ENCODE assay signal across 16 mouse cellular contexts in the genomic region with DNA sequence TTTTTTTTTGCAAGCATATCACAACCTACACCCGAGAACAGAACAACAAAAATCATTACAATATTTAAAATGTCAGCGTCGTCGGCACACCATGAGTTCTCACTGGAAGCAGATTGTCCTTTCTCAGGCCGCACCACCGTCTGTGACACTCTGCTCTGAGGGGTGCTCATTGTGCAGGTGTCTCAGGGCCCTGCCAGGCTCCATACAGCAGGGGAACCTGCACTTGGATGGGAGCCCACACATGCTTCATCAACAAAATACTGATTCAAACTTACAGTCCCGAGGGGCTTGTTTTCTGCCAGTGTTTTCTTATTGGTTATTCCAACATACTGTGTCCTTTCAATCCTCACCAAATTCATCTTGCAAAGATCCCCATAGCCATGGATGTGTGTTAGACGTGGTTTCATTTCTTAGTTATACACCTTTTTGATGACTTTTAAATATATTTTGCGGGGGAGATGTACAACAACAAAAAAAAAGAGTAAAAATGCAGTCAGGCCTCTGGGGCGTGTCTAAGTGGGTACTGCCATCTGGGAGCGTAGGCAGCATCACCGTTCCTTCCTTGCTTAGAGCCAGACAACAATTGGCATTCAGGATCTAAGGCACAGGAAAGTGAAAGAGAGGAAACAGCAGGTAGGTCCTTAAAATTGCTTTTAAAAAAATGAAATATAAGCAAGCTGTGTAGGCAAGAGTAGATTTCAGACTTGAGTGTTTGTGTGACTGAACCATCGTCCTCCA. TPM values are rescaled to one million over a fixed set of nuclear protein-coding genes. Genes with fewer than 3 reads are reported as not detected.
A peak's percentile ranks its signal among the peaks of the same experiment; 100 is the strongest.
DNase-seq lines count a peak whose midpoint lies in the region; ATAC-seq lines count a peak whose summit lies in the region.
"Had no signal": no experiment of that assay in that cellular context is flagged by ENCODE, and none has a peak within 500 bp of the region (broad histone marks: within the 10 kb centered on the region; RNA-seq: fewer than 3 reads in every experiment).

No protein-coding gene starts in this region.

- no peak overlapping the region for H3K4me2 ChIP-seq in forebrain, embryonic 13.5 days
- no peak overlapping the region for H3K4me2 ChIP-seq in forebrain, embryonic 12.5 days
- H3K4me2 ChIP-seq: hindbrain, embryonic 14.5 days; liver, embryonic 15.5 days; neural tube, embryonic 13.5 days had no signal

- H3K9ac ChIP-seq in forebrain, embryonic 13.5 days, result no peak overlapping the region
- H3K9ac ChIP-seq in forebrain, embryonic 12.5 days, result no peak overlapping the region
- H3K9ac ChIP-seq: hindbrain, embryonic 14.5 days; liver, embryonic 15.5 days; neural tube, embryonic 13.5 days had no signal

- DNase-seq in layer of hippocampus, adult 9-11 months, result peak; percentile 16
- DNase-seq in layer of hippocampus, adult 9-10 months (ENCODE audit: low spot score), result no peak
- peak; percentile 50 to 51 for DNase-seq in cerebellum, adult 18-20 months
- peak; percentile 43 to 45 for DNase-seq in cerebellum, postnatal 36 days
- DNase-seq in right cerebral cortex, postnatal 10 days (ENCODE audit: low spot score in 2 of 2), result no peak
- no peak for DNase-seq in kidney, postnatal 10 days
- DNase-seq: gastrocnemius, postnatal 14 days; heart, adult 2 months had no signal

- H3K27me3 ChIP-seq in forebrain, embryonic 13.5 days, result no peaks in the 10 kb centered on the region
- H3K27me3 ChIP-seq in forebrain, embryonic 12.5 days, result no peaks in the 10 kb centered on the region
- H3K27me3 ChIP-seq: liver, embryonic 15.5 days; neural tube, embryonic 13.5 days had no signal

- ATAC-seq in forebrain, embryonic 13.5 days, result peak; percentile 51; the same call in 1 of the 2 replicates
- no peak for ATAC-seq in forebrain, embryonic 12.5 days (ENCODE audit: low FRiP score)
- ATAC-seq: intestine, postnatal 0 days; lung, postnatal 0 days had no signal

- whole genome bisulfite sequencing in forebrain, embryonic 13.5 days, result 62% methylated on average over 13 of the region's 13 CpGs
- WGBS in forebrain, embryonic 12.5 days, result 77% methylated on average over 13 of the region's 13 CpGs

- H3K36me3 ChIP-seq in forebrain, embryonic 13.5 days (ENCODE audit: poor library complexity, severe bottlenecking), result no peaks in the 10 kb centered on the region
- no peaks in the 10 kb centered on the region for H3K36me3 ChIP-seq in forebrain, embryonic 12.5 days (replicated peaks)
- H3K36me3 ChIP-seq: liver, embryonic 15.5 days; neural tube, embryonic 13.5 days had no signal

- H3K27ac ChIP-seq in forebrain, embryonic 13.5 days, result no peak overlapping the region
- no peak overlapping the region for H3K27ac ChIP-seq in forebrain, embryonic 12.5 days
- H3K27ac ChIP-seq: heart, adult 2 months; hindbrain, embryonic 14.5 days; kidney, postnatal 0 days; liver, embryonic 15.5 days; neural tube, embryonic 13.5 days had no signal

- H3K4me1 ChIP-seq in forebrain, embryonic 13.5 days, result peaks cover 8% of the 10 kb centered on the region
- no peaks in the 10 kb centered on the region for H3K4me1 ChIP-seq in forebrain, embryonic 12.5 days
- H3K4me1 ChIP-seq: liver, embryonic 15.5 days had no signal

- H3K9me3 ChIP-seq in forebrain, embryonic 13.5 days (replicated peaks), result no peaks in the 10 kb centered on the region
- no peaks in the 10 kb centered on the region for H3K9me3 ChIP-seq in forebrain, embryonic 12.5 days
- H3K9me3 ChIP-seq: liver, embryonic 15.5 days; neural tube, embryonic 13.5 days had no signal

- H3K4me3 ChIP-seq in forebrain, embryonic 13.5 days, result no peak overlapping the region
- H3K4me3 ChIP-seq in forebrain, embryonic 12.5 days (replicated peaks), result no peak overlapping the region
- H3K4me3 ChIP-seq: heart, adult 2 months; liver, embryonic 15.5 days; neural tube, embryonic 13.5 days had no signal

RNA-seq across cellular contexts. Expression of gene Pacrg, which starts 32.7 kb away (rescaled TPM):
- 4.1 and 5.3 TPM in 2 replicates for polyA plus RNA-seq in forebrain, embryonic 13.5 days (2015; fragmentation: Nextera tagmentation; extraction: Ambion mirVana)
- polyA plus RNA-seq in forebrain, embryonic 12.5 days (2016; fragmentation: Nextera tagmentation; extraction: Ambion mirVana), result 4.9 and 7.4 TPM in 2 replicates
- polyA plus RNA-seq: liver, embryonic 15.5 days had no signal

RNA-seq across cellular contexts. Expression of gene Prkn, which starts 32.8 kb away (rescaled TPM):
- 1.6 and 2.7 TPM in 2 replicates for polyA plus RNA-seq in forebrain, embryonic 13.5 days (2015; fragmentation: Nextera tagmentation; extraction: Ambion mirVana)
- polyA plus RNA-seq in forebrain, embryonic 12.5 days (2016; fragmentation: Nextera tagmentation; extraction: Ambion mirVana), result 1.5 and 2.2 TPM in 2 replicates

Comparison
In these comparisons a context has a peak if more than half of its experiments do, and no peak if none do; other contexts are left out.
1. DNase-seq: peak in layer of hippocampus, adult 9-11 months (single experiment), cerebellum, adult 18-20 months (2 of 2) and cerebellum, postnatal 36 days (2 of 2); none in layer of hippocampus, adult 9-10 months (single experiment), right cerebral cortex, postnatal 10 days (0 of 2) and kidney, postnatal 10 days (single experiment).